Mouse (Mus musculus): ENCODE measurements around the gene Pim2. TPM values are rescaled to one million over a fixed set of nuclear protein-coding genes. Genes with fewer than 3 reads are reported as not detected.

The Pim2 gene
- total RNA-seq (2021) = 1 to 10 TPM; 2.2 to 4.3 TPM
- long read RNA-seq, experiment 1, partial matches to known transcripts = 0 of 1 reads
- long read RNA-seq, experiment 1, other reads (novel, unspliced or antisense) = 0 of 1 reads
- long read RNA-seq, experiment 2, partial matches to known transcripts = 0 of 2 reads
- long read RNA-seq, experiment 2, other reads (novel, unspliced or antisense) = 1 of 2 reads

GRCm38 (mm10) chrX:7878007-7878419 lies at the start of gene Pim2:
Gene Pim2, plus strand, starts transcription at chrX:7878262.
- DNase-seq = peak; percentile 78 to 85

- DNase-seq = no peak
These were observed 40.9 kb upstream of the Pim2 start for GRCm38 (mm10) chrX:7837146-7837545.

- no peak for DNase-seq
These were observed 37.3 kb upstream of the Pim2 start for GRCm38 (mm10) chrX:7840842-7841162.

- DNase-seq = peak; percentile 92 to 97
These were observed 36.6 kb upstream of the Pim2 start, which contains the start of gene Otud5 for GRCm38 (mm10) chrX:7841163-7842162. Gene Otud5, plus strand, starts transcription at chrX:7841364.

GRCm38 (mm10) chrX:7842318-7842717 lies 35.7 kb upstream of the Pim2 start:
- DNase-seq = no peak

GRCm38 (mm10) chrX:7847845-7848244 lies 30.2 kb upstream of the Pim2 start:
- DNase-seq = no peak

- DNase-seq = peak; percentile 25 to 38
These were observed 23.5 kb upstream of the Pim2 start for GRCm38 (mm10) chrX:7854578-7854977.

- no peak for DNase-seq
These were observed 18.8 kb upstream of the Pim2 start for GRCm38 (mm10) chrX:7859191-7859753.

- no peak for DNase-seq
These were observed 14.9 kb upstream of the Pim2 start for GRCm38 (mm10) chrX:7863181-7863580.

GRCm38 (mm10) chrX:7864551-7864950 lies 13.5 kb upstream of the Pim2 start:
- no peak for DNase-seq

- no peak for DNase-seq
These were observed 12.7 kb upstream of the Pim2 start for GRCm38 (mm10) chrX:7865343-7865742.

GRCm38 (mm10) chrX:7865786-7866185 lies 12.3 kb upstream of the Pim2 start:
- no peak for DNase-seq

- no peak for DNase-seq
These were observed 10.9 kb upstream of the Pim2 start for GRCm38 (mm10) chrX:7867141-7867540.

GRCm38 (mm10) chrX:7868506-7868905 lies 9.6 kb upstream of the Pim2 start:
- no peak for DNase-seq

GRCm38 (mm10) chrX:7869826-7870225 lies 8.2 kb upstream of the Pim2 start:
- DNase-seq = no peak

GRCm38 (mm10) chrX:7878495-7878894 lies 433 bp downstream of the Pim2 start:
- peak in 1 of 2 experiments; percentile 30 for DNase-seq

- DNase-seq = peak; percentile 61 to 73
These were observed 1.8 kb downstream of the Pim2 start for GRCm38 (mm10) chrX:7879819-7880218.

- DNase-seq = peak; percentile 94 to 95
These were observed 5.9 kb downstream of the Pim2 start, which contains the start of gene Slc35a2 for GRCm38 (mm10) chrX:7883841-7884567. Gene Slc35a2, plus strand, starts transcription at chrX:7884028.

GRCm38 (mm10) chrX:7898211-7898610 lies 20.1 kb downstream of the Pim2 start:
- DNase-seq = no peak

GRCm38 (mm10) chrX:7898880-7899874 lies 21.1 kb downstream of the Pim2 start, which contains the start of the genes Pqbp1 and Timm17b:
Gene Pqbp1, minus strand, starts transcription at chrX:7899269.
Gene Timm17b, plus strand, starts transcription at chrX:7899357.
- peak; percentile 88 to 94 for DNase-seq

GRCm38 (mm10) chrX:7904441-7904840 lies 26.4 kb downstream of the Pim2 start:
- DNase-seq = no peak

Data from heart, adult 18-20 months (tissue).